Mouse (Mus musculus) B cell, adult 62 days (primary cell): Measurements from ENCODE around the gene Bap1. TPM values are rescaled to one million over a fixed set of nuclear protein-coding genes. Genes with fewer than 3 reads are reported as not detected.

ENCODE experiments used
- total RNA-seq: library from RNA; stranded (reverse); gene quantifications from 4 replicates; pipeline ENCODE4 v1.2.4, GENCODE M21; 2023

Bap1 gene
- 117 to 132 TPM (median 124 TPM) in 4 replicates for total RNA-seq

DNA sequence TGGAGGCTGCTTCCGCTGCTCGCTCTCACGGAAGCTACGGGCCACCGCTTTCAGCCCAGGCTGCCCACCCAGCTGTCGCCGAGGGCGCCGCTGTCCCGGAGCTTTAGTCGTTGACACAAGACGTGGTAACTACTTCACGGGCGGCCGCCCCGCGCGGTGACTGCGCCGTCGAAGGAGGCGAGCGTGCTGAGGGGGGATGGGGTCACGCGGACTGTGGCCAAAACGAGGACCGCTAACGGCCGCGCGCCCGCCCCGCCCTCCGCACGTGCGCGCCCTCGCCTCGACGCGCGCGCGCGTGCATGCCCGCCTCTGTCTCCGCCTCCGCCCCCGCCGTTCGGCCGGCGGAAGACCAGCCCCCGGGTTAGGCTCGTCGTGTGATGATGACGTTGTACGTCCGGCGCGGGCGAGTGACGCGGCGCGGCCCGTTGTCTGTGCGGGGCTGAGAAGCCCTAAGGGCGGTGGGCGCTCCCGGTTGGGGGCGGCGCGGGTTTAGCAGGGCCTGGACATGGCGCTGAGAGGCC lies at the start of gene Bap1, which contains the start of gene Phf7:
Gene Bap1 (plus strand): TSS at position 367 of the 521 bp plus-strand sequence.
Gene Phf7 (minus strand): TSS at position 234 of the 521 bp plus-strand sequence.

DNA sequence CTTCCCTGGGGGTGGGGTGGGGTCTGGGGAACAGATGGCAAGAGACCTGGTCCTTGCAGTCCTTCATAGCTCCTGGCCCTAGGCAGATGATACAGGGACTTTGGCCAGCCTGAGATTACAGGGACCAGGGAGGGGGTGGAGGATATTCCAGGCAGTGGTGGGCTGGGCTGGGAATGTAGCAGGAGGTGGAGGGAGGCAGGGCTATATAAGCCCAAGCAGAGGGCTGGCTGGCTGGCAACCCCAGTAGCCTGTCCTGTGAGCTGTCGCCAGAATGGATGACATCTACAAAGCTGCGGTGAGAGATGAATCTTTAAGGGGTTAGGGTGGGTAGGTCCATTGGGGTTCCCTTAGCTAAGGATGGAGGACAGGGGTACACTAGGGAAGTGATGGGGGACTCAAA lies 43.2 kb upstream of the Bap1 start, which contains the start of gene Tnnc1:
Gene Tnnc1 (plus strand): TSS at position 229 of the 400 bp plus-strand sequence.

GRCm38 (mm10) chr14:31216846-31217245 lies 34.4 kb upstream of the Bap1 start, which contains the start of gene Nisch:
Nisch (minus strand) TSS chr14:31216946.

GRCm38 (mm10) chr14:31217666-31218065 lies 33.6 kb upstream of the Bap1 start, which contains the start of gene Sema3g:
Sema3g (plus strand) TSS chr14:31217860.

Other genes with a start within 250 kb of the Bap1 start
- 67.8 to 75.3 TPM (median 71.6 TPM) in 4 replicates for gene Spcs1, start 249.8 kb upstream of the Bap1 start, total RNA-seq
- 76.6 to 84.3 TPM (median 79.4 TPM) in 4 replicates for gene Pbrm1, start 232.3 kb upstream of the Bap1 start, total RNA-seq
- 451 to 493 TPM (median 486 TPM) in 4 replicates for gene Gnl3, start 232.3 kb upstream of the Bap1 start, total RNA-seq
- 15.9 to 25.8 TPM (median 17.4 TPM) in 4 replicates for gene Smim4, start 122.5 kb upstream of the Bap1 start, total RNA-seq
- 0.80 to 1.7 TPM (median 1.5 TPM) in 4 replicates for gene Nt5dc2, start 120.4 kb upstream of the Bap1 start, total RNA-seq
- 0.33 to 2.9 TPM (median 0.94 TPM) in 3 of 4 replicates, not detected in the other for gene Stab1, start 82.8 kb upstream of the Bap1 start, total RNA-seq
- 2.0 TPM in 1 of 4 replicates, not detected in the others for gene Tnnc1, start 43.1 kb upstream of the Bap1 start, total RNA-seq
- gene Nisch, start 34.5 kb upstream of the Bap1 start, total RNA-seq = 318 to 343 TPM (median 336 TPM) in 4 replicates
- not detected in 4 replicates for gene Sema3g, start 33.6 kb upstream of the Bap1 start, total RNA-seq
- gene Phf7, start 133 bp upstream of the Bap1 start, total RNA-seq = 12.6 to 18.4 TPM (median 14.7 TPM) in 4 replicates
- 0.15 to 0.53 TPM (median 0.35 TPM) in 4 replicates for gene Dnah1, start 72.4 kb downstream of the Bap1 start, total RNA-seq
- 50.0 to 56.4 TPM (median 54.6 TPM) in 4 replicates for gene Capn7, start 85.2 kb downstream of the Bap1 start, total RNA-seq
- 260 to 320 TPM (median 313 TPM) in 4 replicates for gene Sh3bp5, start 184.6 kb downstream of the Bap1 start, total RNA-seq
- gene Eaf1, start 242.9 kb downstream of the Bap1 start, total RNA-seq = 29.7 to 37.5 TPM (median 31.8 TPM) in 4 replicates
- gene Mettl6, start 243.6 kb downstream of the Bap1 start, total RNA-seq = 32.2 to 40.3 TPM (median 36.3 TPM) in 4 replicates